Mouse (Mus musculus): ENCODE results near the gene Aff3. TPM values are rescaled to one million over a fixed set of nuclear protein-coding genes. Genes with fewer than 3 reads are reported as not detected.

Gene Aff3
- total RNA-seq, 1 experiment = 1.7 TPM

- Histone ChIP-seq H3K9me3 (ENCODE audit: control insufficient read depth, insufficient read depth, low read depth, low read length) (no peaks in the 10 kb centered on the region), H3K36me3 (ENCODE audit: control insufficient read depth, insufficient read depth, low read length, poor library complexity, severe bottlenecking) (no peaks in the 10 kb centered on the region), H3K9ac (ENCODE audit: insufficient read depth, low read depth, low read length, poor library complexity, severe bottlenecking) (no peak overlapping the region), H3K4me1 (ENCODE audit: control insufficient read depth in 2 of 2, insufficient read depth in 2 of 2, low read length in 2 of 2, poor library complexity in 1 of 2) (peaks cover 2 to 7% of the 10 kb centered on the region in 2 experiments; a peak in 1 of 4 replicates), H3K27ac (ENCODE audit: insufficient read depth, low read depth, low read length, poor library complexity, severe bottlenecking) (no peak overlapping the region), H3K4me3 (ENCODE audit: insufficient read depth in 1 of 2, low read depth in 1 of 2, low read length in 2 of 2, poor library complexity in 1 of 2, severe bottlenecking in 1 of 2) (no peak overlapping the region)
- no peak for TF ChIP-seq MAFK (IDR thresholded peaks at IDR 0.05; ENCODE audit: insufficient read depth, low read depth, low read length)
- no peak for TF ChIP-seq CHD2 (IDR thresholded peaks at IDR 0.05; ENCODE audit: low read depth, low read length)
- no peak for TF ChIP-seq HCFC1 (IDR thresholded peaks at IDR 0.05; ENCODE audit: borderline replicate concordance, insufficient read depth, low read length)
- no peak for TF ChIP-seq ZC3H11A (IDR thresholded peaks at IDR 0.05; ENCODE audit: borderline replicate concordance, low read depth, low read length)
- no peak for TF ChIP-seq ZNF384 (IDR thresholded peaks at IDR 0.05; ENCODE audit: low read depth, low read length)
- DNase-seq (ENCODE audit: low read depth, low spot score) = no peak
- in situ Hi-C loops (cut with MboI; ENCODE audit: low sequenced_read_pairs in 2 of 2, unreplicated experiment in 2 of 2) = no loop called here
Measured at GRCm38 (mm10) chr1:38501231-38501630, 163.5 kb downstream of the Aff3 start.

- no peaks in the 10 kb centered on the region for H3K36me3 ChIP-seq (ENCODE audit: control insufficient read depth, insufficient read depth, low read length, poor library complexity, severe bottlenecking)
- no peak overlapping the region for H3K4me3 ChIP-seq (ENCODE audit: insufficient read depth in 1 of 2, low read depth in 1 of 2, low read length in 2 of 2, poor library complexity in 1 of 2, severe bottlenecking in 1 of 2)
- H3K9me3 ChIP-seq (ENCODE audit: control insufficient read depth, insufficient read depth, low read depth, low read length) = no peaks in the 10 kb centered on the region
- in situ Hi-C loops (cut with MboI; ENCODE audit: low sequenced_read_pairs in 2 of 2, unreplicated experiment in 2 of 2) = no loop called here
- DNase-seq (ENCODE audit: low read depth, low spot score) = no peak
- no peak overlapping the region for H3K27ac ChIP-seq (ENCODE audit: insufficient read depth, low read depth, low read length, poor library complexity, severe bottlenecking)
- TF ChIP-seq HCFC1 (IDR thresholded peaks at IDR 0.05; ENCODE audit: borderline replicate concordance, insufficient read depth, low read length) (no peak), ZC3H11A (IDR thresholded peaks at IDR 0.05; ENCODE audit: borderline replicate concordance, low read depth, low read length) (no peak), ZNF384 (IDR thresholded peaks at IDR 0.05; ENCODE audit: low read depth, low read length) (no peak), MAFK (IDR thresholded peaks at IDR 0.05; ENCODE audit: insufficient read depth, low read depth, low read length) (no peak), CHD2 (IDR thresholded peaks at IDR 0.05; ENCODE audit: low read depth, low read length) (no peak)
- no peak overlapping the region for H3K9ac ChIP-seq (ENCODE audit: insufficient read depth, low read depth, low read length, poor library complexity, severe bottlenecking)
- peaks cover 2 to 7% of the 10 kb centered on the region in 2 experiments; a peak in 1 of 4 replicates for H3K4me1 ChIP-seq (ENCODE audit: control insufficient read depth in 2 of 2, insufficient read depth in 2 of 2, low read length in 2 of 2, poor library complexity in 1 of 2)
Measured at GRCm38 (mm10) chr1:38499500-38499899, 165.3 kb downstream of the Aff3 start.

- no peaks in the 10 kb centered on the region for H3K36me3 ChIP-seq (ENCODE audit: control insufficient read depth, insufficient read depth, low read length, poor library complexity, severe bottlenecking)
- TF ChIP-seq ZNF384 (IDR thresholded peaks at IDR 0.05; ENCODE audit: low read depth, low read length) = no peak
- TF ChIP-seq ZC3H11A (IDR thresholded peaks at IDR 0.05; ENCODE audit: borderline replicate concordance, low read depth, low read length) = no peak
- no peak for TF ChIP-seq MAFK (IDR thresholded peaks at IDR 0.05; ENCODE audit: insufficient read depth, low read depth, low read length)
- TF ChIP-seq HCFC1 (IDR thresholded peaks at IDR 0.05; ENCODE audit: borderline replicate concordance, insufficient read depth, low read length) = no peak
- no peak for TF ChIP-seq CHD2 (IDR thresholded peaks at IDR 0.05; ENCODE audit: low read depth, low read length)
- H3K4me3 ChIP-seq (ENCODE audit: insufficient read depth in 1 of 2, low read depth in 1 of 2, low read length in 2 of 2, poor library complexity in 1 of 2, severe bottlenecking in 1 of 2) = no peak overlapping the region
- peaks cover 0 to 4% of the 10 kb centered on the region in 2 experiments; a peak in 1 of 4 replicates for H3K4me1 ChIP-seq (ENCODE audit: control insufficient read depth in 2 of 2, insufficient read depth in 2 of 2, low read length in 2 of 2, poor library complexity in 1 of 2)
- in situ Hi-C loops (cut with MboI; ENCODE audit: low sequenced_read_pairs in 2 of 2, unreplicated experiment in 2 of 2) = no loop called here
- no peak overlapping the region for H3K27ac ChIP-seq (ENCODE audit: insufficient read depth, low read depth, low read length, poor library complexity, severe bottlenecking)
- H3K9me3 ChIP-seq (ENCODE audit: control insufficient read depth, insufficient read depth, low read depth, low read length) = no peaks in the 10 kb centered on the region
- H3K9ac ChIP-seq (ENCODE audit: insufficient read depth, low read depth, low read length, poor library complexity, severe bottlenecking) = no peak overlapping the region
- no peak for DNase-seq (ENCODE audit: low read depth, low spot score)
Measured at GRCm38 (mm10) chr1:38497576-38497975, 167.2 kb downstream of the Aff3 start.

- in situ Hi-C loops (cut with MboI; ENCODE audit: low sequenced_read_pairs in 2 of 2, unreplicated experiment in 2 of 2) = no loop called here
- peaks cover 0 to 4% of the 10 kb centered on the region in 2 experiments; a peak in 1 of 4 replicates for H3K4me1 ChIP-seq (ENCODE audit: control insufficient read depth in 2 of 2, insufficient read depth in 2 of 2, low read length in 2 of 2, poor library complexity in 1 of 2)
- DNase-seq (ENCODE audit: low read depth, low spot score) = no peak
- TF ChIP-seq HCFC1 (IDR thresholded peaks at IDR 0.05; ENCODE audit: borderline replicate concordance, insufficient read depth, low read length) = no peak
- TF ChIP-seq ZNF384 (IDR thresholded peaks at IDR 0.05; ENCODE audit: low read depth, low read length) = no peak
- TF ChIP-seq CHD2 (IDR thresholded peaks at IDR 0.05; ENCODE audit: low read depth, low read length) = no peak
- TF ChIP-seq MAFK (IDR thresholded peaks at IDR 0.05; ENCODE audit: insufficient read depth, low read depth, low read length) = no peak
- TF ChIP-seq ZC3H11A (IDR thresholded peaks at IDR 0.05; ENCODE audit: borderline replicate concordance, low read depth, low read length) = no peak
- no peaks in the 10 kb centered on the region for H3K36me3 ChIP-seq (ENCODE audit: control insufficient read depth, insufficient read depth, low read length, poor library complexity, severe bottlenecking)
- H3K9ac ChIP-seq (ENCODE audit: insufficient read depth, low read depth, low read length, poor library complexity, severe bottlenecking) = no peak overlapping the region
- no peak overlapping the region for H3K4me3 ChIP-seq (ENCODE audit: insufficient read depth in 1 of 2, low read depth in 1 of 2, low read length in 2 of 2, poor library complexity in 1 of 2, severe bottlenecking in 1 of 2)
- no peak overlapping the region for H3K27ac ChIP-seq (ENCODE audit: insufficient read depth, low read depth, low read length, poor library complexity, severe bottlenecking)
- no peaks in the 10 kb centered on the region for H3K9me3 ChIP-seq (ENCODE audit: control insufficient read depth, insufficient read depth, low read depth, low read length)
Measured at GRCm38 (mm10) chr1:38496886-38497528, 167.7 kb downstream of the Aff3 start.
